Mouse (Mus musculus): Measurements from ENCODE around the gene Polr2l.

Polr2l gene

DNA sequence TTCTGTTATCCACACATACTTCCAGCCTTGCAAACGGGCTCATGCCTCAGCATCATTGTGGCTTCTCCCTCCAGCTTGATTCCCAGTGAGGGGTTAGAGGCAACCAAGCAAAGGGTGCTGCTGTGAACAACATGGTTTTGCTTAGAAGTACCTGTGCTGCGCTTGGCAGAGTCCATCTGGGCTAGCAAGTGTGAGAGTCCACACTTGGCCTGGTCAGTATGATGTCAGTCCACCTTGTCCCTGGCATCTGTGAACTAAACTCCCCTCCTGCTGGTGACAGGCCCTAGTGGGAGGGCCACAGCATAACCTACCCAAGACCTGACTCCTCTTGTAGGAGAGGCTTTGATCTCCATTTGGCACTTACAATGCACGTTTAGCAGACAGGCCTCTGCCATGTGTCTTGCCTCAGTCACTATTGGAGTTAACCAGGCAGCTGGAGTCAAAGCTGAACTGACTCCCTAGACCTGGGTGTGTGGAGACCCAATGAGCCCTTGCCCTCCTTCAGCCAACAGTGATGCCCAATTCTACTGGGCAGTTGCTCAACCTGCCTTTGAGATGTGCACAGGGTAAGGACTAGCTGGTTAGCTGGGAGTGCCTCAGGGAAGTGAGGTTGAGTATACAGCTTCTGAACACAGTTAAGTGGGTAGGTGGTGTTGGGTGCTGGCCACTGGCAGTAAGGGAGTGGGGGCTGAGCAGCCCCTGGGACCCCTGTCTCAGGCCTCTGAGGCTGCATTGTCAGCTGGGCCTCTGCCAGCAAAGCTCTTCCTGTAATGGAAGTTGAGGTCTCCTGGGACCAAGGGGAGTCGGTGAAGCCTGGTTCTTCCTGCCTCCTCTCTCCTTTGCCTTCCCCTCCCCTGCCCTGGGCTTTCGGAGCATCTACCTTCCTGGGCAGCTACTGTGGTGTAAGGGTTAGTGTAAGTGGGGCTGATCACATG lies 9.5 kb upstream of the Polr2l start:
- DNase-seq (ENCODE audit: low read depth, low spot score): no peak

DNA sequence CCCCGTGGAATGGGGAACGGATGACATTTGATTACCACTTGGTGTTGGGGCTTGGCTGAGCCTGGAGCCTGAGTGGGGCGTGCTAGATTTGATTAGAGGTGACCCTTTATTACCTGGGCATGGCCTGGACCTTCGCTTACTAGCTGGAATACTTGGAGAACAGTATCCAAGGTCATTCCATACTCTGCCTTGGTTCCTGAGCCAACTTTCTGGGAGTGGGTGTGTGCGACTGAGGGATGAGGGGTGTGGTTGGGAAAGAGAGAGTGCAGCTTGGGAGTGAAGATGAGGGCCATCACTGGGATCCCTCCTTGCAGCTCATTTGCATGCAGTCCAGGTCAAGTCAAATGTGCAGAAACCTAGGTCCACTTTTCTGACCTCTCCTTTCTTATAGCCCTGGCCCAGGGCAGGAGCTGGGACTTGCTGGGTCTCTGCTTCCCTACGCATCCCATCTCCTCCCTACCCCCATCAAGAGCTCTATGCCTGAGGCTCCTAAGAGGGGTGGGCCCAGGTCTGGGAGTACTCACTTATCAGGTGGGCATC lies 8.3 kb upstream of the Polr2l start:
- DNase-seq (ENCODE audit: low read depth, low spot score): no peak

DNA sequence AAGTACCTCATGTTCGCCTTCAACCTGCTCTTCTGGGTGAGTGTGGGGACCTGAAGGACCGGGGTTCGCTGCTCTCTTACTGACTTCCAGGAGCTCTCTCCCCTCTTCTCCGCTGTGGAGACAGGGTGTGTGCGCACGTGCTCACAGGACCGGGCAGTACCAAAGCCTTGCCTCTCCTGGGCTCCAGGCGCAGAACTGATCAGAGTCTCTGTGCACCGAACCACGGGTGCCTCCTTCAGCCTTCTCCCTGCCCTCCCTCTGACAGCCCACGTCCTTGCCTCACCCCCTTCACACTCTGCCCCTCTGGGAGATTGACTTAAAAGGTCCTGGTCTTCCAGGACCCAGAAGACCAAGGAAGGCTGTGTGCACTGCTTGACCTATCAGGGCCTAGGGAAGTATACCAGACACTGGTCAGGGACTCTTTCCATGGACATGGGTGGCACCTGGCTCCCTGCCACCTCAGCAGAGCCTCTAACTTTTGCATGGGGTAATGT lies 7.6 kb upstream of the Polr2l start:
- DNase-seq (ENCODE audit: low read depth, low spot score): no peak

DNA sequence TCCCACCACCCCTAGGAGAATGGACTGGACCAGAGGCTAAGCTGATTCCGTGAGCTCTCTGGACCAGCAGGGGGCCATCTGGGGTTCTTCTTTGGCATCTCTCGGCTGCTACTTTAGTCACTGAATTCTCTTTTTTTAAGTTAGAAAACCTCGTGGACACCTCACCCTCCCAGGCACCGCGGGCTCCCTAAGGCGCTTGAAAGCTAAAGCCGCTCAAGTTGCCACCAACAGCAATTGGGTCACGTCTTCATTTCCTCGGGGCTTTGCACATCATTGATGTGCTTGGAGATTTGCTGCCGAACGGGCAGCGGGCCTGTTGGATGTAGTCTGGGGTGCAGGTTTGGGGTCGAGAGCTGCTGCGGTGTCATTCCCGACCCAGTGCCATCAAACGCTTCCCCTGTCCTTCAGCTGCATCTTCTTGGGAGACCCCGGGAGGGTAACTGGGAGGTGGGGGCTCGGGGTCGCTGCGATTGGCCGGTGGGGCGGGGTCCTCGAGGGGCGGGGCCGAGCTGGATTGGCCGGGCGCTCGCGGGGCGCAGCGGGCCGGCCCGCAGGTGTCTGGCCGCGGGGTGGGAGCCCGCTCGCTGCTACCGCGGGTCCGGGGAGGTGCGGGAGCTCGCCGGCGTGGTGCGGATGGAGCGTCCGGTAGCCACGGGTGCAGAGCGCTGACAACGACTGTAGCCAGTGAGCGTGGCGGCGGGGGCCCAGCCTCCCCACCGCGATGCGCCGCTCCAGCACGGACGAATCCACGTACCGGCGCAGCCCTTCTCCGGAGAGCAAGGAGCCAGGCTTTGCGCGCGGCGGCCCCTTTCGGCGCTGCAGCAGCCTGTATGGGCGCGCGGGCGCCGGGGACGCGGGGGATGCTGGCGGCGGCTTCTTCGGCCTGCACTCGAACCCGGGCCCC lies 6.8 kb upstream of the Polr2l start:
- no peak for DNase-seq (ENCODE audit: low read depth, low spot score)

DNA sequence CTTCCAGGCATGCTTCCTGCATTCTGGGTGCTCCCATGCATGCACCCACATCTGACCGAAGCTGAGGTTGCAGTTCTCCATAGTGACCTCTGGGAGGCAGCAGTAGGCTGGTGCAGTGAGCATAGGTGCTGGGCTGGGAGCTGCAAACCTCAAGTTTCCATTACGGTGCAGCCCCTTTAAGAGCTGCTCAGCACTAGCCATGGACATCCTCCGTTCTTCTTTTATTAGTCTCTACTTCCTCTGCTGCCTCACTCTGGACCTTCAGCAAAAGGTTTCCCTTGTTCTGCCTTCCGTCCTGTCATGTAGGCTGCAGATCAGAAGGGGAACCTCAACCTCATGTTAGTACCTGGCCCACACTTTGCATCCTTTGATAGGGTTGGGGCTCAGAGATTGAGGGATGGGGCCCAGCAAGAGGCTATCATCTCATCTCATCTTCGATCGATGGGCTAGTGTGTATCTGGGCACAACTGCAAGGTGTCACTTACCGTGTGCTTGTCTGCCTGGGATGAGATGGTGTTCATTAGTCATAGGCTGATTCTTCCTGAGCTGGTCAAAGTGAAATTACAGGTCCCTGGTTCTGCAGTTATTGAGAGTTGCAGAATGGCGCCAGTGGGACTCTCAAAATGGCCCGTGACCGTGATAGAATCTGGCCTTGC lies 6.0 kb upstream of the Polr2l start:
- DNase-seq (ENCODE audit: low read depth, low spot score): no peak

DNA sequence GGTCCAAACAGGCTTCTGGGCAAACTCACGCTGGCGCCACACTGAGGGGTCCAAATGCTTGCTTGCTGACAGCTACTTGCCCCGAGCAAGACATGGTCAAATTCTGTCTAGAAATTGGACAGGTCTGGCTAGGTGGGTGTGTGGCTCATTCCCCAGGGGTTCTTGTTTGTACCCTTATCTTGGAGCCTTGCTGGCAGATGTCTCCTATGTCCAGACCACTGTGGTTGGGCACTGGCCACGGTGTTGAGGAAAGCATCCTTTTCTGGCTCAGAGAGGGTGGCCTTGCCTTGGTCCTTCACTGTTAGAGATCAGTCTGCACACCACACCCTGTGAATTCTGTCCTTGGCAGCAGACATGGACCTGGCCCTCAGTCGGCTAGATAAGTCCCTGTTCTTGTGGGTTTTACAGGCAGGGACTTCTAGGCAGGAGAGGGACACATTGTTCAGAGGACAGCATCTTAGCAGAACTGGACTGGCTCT lies 3.4 kb upstream of the Polr2l start:
- DNase-seq (ENCODE audit: low read depth, low spot score): no peak

DNA sequence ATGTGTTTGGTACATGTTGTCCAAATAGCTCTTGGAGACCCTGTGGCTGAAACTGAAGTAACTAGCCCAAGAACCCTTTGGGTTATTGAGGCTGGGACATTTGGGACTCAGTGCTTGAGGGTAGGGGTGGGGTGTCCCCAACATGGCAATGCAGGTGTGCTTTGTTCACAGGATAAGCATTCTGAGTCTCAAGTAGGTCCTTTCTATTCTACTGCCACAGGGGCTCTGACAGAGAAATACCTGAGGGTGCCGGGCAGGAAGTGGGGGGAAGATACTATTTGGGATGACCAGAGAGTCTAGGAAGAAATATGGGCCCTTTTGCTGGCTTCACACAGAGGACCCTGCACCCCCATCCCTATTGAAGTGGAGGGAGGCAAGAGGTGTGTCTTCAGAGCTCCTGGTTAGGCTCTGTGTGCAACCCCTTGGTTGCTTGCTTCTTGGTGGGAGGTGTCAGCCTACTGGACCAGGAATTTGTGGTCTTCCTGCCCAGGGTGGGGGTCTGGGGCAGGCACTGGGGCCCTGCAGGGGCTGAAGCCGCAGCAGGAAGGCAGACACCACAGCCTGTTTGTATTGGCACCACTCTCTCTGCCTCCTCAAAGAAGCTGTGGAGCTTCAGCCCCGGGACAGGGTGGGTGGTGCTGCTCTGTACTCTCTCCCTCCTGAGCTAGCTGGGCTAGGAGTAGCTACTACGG lies 2.8 kb upstream of the Polr2l start:
- no peak for DNase-seq (ENCODE audit: low read depth, low spot score)

DNA sequence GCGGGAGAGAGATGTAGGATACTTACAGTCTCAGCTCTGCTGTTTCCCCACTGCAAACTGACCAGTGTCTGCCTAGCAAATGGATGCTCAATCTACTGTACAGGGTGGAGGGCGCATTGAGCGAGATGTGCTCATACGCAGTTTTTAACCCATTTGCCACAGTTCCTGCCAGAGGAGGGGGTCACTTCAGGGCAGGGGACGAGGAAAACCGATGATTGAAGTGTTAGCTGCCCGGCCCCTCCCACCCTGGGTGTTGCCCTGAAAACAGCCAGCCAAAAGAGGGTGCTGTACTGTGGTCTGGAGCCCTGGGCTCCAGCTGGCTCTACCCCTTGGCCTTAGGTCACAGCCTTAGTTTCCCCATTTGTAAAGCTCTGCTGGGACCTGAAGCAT lies 2.0 kb upstream of the Polr2l start:
- DNase-seq (ENCODE audit: low read depth, low spot score): no peak

DNA sequence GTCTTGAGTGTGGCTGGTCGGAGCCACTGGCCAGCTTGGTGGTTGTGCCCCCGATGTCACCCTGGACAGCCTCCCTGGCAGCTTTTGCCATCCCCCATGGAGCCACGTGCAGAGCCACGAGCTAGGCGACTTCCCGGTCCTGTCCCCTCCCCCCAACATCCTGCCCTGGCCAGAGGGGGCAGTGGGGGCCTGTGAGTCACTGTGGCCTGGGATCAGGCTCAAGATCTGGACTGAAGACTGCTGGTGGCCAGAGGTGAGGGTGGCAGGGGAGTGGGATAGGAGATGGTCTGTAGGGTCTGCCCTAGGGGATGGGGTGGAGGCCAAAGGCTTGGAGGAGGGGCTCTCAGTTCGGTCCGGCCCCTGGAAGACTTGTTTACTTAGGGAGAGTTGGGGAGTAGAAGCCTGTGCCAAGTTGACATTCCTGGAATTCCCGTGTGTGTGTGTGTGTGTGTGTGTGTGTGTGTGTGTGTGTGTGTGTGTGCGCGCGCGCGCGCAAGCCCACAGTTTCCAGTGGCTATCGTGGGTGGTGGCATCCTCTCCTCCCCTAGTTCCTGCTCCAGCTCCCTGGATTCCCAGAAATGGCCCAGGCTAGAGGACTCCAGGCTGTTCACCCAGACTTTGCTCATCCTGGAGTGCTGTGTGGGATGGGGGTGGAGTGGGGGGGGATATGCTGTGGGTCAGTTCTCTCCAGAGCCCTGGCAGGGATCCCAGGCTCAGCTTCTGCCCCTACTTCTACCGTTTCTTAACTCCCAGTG lies 1.5 kb upstream of the Polr2l start:
- no peak for DNase-seq (ENCODE audit: low read depth, low spot score)

DNA sequence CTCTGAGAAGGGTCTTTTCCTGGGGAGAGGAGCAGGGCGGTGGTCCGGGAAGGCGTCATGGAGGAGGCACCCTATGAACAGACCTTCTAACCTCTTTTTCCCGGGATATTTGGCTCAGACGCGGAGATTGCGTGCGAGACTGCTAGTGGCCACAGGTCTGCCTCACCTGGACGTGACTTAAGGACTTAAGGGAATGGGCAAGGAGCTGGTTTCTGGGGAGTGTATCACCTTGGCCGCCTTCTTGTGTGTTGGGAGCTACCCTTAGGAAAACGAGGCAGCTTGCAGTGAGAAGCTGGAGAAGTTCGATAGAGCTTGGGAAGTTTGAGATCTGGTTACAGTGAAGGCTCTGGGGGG lies 850 bp upstream of the Polr2l start:
- no peak for DNase-seq (ENCODE audit: low read depth, low spot score)

DNA sequence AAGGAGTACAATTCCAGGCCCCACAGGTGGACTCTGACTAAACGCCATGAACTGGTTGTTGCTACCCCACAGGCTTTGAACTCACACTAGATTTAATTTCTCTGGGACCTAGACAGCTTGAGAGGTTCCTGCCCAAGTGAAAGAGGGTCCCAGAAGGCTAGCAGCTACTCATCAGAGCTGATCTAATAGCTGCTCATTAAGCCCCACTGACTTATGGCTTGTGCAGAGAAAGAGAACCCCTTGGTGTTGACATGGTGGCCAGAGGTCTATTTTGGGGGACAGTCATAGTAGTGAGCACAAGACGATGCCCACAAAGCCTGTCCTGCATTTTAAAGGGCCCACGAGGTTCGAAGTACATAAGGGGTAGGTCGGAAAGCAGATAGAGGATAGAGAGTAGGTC lies 772 bp downstream of the Polr2l start:
- no peak for DNase-seq (ENCODE audit: low read depth, low spot score)

DNA sequence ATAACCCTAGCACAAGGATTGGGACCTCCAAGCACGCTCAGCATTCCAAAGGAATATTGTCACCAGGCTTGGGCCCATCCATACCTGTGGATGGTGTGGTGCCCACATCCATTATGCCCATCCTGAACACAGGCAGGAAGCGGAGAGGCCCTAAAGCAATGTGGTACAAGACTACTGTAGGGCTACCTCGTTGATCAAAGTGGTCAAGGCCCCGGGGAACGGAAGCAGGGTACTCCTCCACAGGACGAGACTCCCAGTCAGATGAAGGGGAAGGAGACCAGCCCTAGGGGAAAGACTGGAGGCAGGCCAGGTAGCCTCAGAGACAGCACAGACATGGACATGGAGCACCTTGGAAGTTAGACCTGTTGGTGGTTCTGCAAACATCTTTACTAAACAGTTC lies 2.2 kb downstream of the Polr2l start:
- no peak for DNase-seq (ENCODE audit: low read depth, low spot score)

DNA sequence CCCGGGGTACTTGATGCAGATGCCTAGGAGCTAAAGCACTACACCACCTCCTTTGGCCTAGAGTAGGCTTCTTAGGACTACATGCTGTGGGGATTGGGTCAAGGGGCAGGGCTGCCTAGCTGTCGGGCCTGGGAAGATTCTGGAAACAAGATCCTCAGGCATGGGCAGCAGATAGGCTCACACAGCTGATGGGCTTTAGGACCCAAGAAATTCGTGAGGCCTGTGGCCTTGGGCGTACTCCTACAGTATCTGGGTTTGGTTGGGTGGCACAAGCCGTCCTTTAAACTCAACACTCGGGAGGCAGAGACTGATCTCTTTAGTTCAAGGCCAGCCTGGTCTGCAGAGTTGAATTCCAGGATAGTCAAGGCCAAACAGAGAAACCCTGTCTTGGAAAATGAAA lies 2.7 kb downstream of the Polr2l start:
- DNase-seq (ENCODE audit: low read depth, low spot score): no peak

DNA sequence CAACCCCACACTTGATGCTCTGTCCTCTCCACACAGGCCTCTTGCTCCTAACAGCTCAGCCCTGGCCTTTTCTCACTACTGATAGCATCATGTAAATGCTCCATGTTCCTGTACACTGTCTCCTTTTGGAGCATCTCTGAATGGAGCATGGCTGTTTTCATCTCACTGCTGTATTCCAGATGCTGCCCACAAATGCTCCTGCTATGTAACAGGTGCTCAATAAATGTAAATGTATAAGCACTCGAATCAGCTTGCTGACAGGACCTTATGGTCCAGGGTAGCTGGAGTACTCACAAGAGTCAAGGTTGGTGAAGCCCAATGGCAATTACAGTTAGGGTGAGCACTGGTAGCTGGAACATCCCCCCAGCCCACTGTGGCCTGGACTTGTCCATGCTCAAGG lies 3.7 kb downstream of the Polr2l start:
- no peak for DNase-seq (ENCODE audit: low read depth, low spot score)

DNA sequence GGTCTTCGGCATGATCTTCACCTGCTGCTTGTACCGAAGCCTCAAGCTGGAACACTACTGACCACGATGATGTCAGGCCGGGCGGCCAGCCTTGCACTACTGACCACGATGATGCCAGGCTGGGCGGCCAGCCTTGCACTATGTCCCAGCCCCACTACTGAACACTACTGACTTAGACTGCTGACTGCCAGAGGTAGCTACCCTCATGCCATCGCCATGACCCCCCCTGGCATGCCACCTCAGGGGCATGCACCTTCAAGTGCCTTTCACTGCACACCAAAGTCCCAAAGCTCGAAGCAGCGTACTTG lies 4.3 kb downstream of the Polr2l start:
- DNase-seq (ENCODE audit: low read depth, low spot score): no peak

DNA sequence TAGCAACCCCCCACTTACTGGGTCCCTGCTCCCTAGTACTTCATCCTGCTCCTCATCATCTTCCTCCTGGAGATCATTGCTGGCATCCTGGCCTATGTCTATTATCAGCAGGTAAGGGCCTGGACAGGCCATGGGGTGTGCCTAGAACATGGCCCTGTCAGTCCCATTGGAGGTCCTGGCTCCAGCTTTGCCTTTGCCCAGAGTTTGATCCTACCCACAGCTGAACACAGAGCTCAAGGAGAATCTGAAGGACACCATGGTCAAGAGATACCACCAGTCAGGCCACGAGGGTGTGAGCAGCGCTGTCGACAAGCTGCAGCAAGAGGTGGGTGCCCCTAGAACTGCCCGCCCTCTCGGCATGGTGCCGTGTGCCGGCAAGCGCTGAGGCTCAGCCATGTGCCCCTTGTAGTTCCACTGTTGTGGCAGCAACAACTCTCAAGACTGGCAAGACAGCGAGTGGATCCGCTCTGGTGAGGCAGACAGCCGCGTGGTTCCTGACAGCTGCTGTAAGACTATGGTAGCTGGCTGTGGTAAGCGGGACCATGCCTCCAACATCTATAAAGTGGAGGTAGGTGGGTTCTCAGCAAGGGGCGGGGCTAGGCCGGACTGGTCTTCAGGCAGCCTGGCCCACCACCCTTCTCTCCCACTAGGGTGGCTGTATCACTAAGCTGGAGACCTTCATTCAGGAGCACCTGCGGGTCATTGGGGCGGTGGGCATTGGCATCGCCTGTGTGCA lies 4.9 kb downstream of the Polr2l start:
- no peak for DNase-seq (ENCODE audit: low read depth, low spot score)

DNA sequence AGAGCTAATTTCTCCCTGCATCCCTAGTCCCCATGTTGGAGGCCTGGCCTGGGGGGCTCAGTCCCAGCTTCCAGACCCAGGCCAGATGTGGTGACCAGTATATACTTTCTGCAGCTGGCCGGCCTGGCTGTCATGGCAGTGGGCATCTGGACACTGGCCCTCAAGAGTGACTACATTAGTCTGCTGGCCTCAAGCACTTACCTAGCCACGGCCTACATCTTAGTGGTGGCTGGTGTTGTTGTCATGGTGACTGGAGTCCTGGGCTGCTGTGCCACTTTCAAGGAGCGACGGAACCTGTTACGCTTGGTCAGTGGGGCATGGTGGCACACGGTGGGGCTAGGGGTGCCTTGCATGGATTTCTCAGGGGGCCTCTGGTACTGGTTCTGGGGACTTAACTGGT lies 5.6 kb downstream of the Polr2l start:
- DNase-seq (ENCODE audit: low read depth, low spot score): no peak

DNA sequence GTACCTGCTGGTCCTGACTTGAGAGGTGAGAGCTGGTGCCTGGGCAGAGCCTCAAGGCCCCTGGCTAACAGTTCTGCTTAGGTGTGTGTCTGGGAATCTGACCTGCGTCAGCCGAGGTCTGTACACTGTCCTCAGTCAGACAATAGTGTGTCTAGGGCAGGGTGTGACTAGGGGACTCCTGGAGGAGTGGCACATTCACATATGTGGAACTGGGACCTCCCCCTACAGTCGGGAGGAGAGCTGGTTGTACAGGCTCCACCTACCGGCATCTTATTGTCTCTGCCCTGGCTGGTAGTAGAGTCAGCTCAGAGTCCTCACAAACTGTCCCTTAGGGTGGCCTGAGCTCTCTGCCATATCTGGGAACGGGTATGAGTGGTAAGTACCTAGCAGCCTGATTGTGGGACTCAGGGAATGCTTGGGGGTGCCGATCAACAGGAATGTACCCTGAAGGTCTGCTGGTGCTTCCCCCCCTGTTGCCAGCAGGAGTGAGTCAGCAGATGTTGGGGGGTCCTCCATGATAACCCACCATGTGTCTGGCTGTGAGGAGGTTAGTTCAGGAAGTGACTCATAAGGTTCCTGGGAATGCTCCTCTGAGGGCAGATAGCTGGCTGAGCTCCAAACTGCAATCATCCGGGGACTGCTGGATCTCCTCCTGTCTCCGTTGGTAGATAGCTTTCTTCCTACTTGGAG lies 6.3 kb downstream of the Polr2l start:
- no peak for DNase-seq (ENCODE audit: low read depth, low spot score)

DNA sequence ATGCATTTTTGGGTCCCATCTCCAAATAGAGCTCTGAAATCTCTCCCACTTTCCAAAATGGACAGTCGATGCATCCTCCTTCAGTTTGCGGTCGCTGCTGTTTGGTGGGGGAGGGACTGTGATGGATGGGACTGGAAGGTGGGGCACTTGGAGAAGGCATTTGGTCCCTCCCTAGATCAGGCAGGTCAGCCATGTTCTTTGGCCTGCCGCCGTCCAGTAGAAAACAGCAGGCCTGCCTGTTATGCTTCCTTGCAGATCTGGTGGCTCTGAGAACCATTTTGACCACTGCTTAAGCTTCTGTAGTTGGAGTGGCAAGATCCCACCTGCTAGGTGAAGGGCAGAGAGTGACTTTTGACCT lies 6.8 kb downstream of the Polr2l start:
- no peak for DNase-seq (ENCODE audit: low read depth, low spot score)
